Mouse (Mus musculus) liver, embryonic 15.5 days (tissue): ENCODE results near the gene Cxcl9. TPM values are rescaled to one million over a fixed set of nuclear protein-coding genes. Genes with fewer than 3 reads are reported as not detected.

ENCODE experiments used
- ATAC-seq: fragments of 200-750 bp; cut with Nextera tagmentation; 2 replicates; pipeline ENCODE4 v1.8.0; 2017; ENCODE audit warnings: moderate number of reproducible peaks, mild to moderate bottlenecking, moderate library complexity; ENCODE audit not compliant: insufficient read depth
- H3K27ac ChIP-seq: fragments of 300-500 bp; sonication (generic); replicated peaks from 2 replicates; pipeline ENCODE4 v1.5.1; 2015; ENCODE audit warnings: mild to moderate bottlenecking, inconsistent platforms
- H3K27me3 ChIP-seq: fragments of 300-500 bp; sonication (generic); 2 replicates; pipeline ENCODE4 v1.6.1; 2015; ENCODE audit warnings: mild to moderate bottlenecking, inconsistent platforms
- H3K36me3 ChIP-seq: fragments of 300-500 bp; sonication (generic); replicated peaks from 2 replicates; pipeline ENCODE4 v1.6.1; 2015; ENCODE audit warnings: moderate library complexity, mild to moderate bottlenecking, inconsistent platforms
- H3K4me1 ChIP-seq: fragments of 300-500 bp; sonication (generic); replicated peaks from 2 replicates; pipeline ENCODE4 v1.6.1; 2015; ENCODE audit warnings: inconsistent platforms
- H3K4me2 ChIP-seq: fragments of 300-500 bp; sonication (generic); 2 replicates; pipeline ENCODE4 v1.6.1; 2015; ENCODE audit warnings: moderate library complexity, mild to moderate bottlenecking, inconsistent platforms
- H3K4me3 ChIP-seq: fragments of 300-500 bp; sonication (generic); replicated peaks from 2 replicates; pipeline ENCODE4 v1.5.1; 2015; ENCODE audit warnings: mild to moderate bottlenecking, inconsistent platforms
- H3K9ac ChIP-seq: fragments of 300-500 bp; sonication (generic); 2 replicates; pipeline ENCODE4 v1.6.1; 2015; ENCODE audit warnings: moderate library complexity, mild to moderate bottlenecking, inconsistent platforms
- H3K9me3 ChIP-seq: fragments of 300-500 bp; sonication (generic); replicated peaks from 2 replicates; pipeline ENCODE4 v1.6.1; 2016; ENCODE audit warnings: inconsistent platforms
- WGBS: fragments of 180-500 bp; shearing (Covaris S2); methylation state at CpG from one replicate; pipeline ENCODE4 v1.1.7; 2015; ENCODE audit warnings: mixed read lengths; ENCODE audit not compliant: insufficient replicate concordance; 5-methylcytosine and 5-hydroxymethylcytosine counted together
- polyA plus RNA-seq: library from polyadenylated mRNA; unstranded; fragments of >200 nt; fragmentation: Nextera tagmentation; extraction: Ambion mirVana; gene quantifications from 2 replicates; pipeline ENCODE4 v1.2.1, GENCODE M21; 2015

The Cxcl9 gene
- polyA plus RNA-seq: not detected in 2 replicates

DNA sequence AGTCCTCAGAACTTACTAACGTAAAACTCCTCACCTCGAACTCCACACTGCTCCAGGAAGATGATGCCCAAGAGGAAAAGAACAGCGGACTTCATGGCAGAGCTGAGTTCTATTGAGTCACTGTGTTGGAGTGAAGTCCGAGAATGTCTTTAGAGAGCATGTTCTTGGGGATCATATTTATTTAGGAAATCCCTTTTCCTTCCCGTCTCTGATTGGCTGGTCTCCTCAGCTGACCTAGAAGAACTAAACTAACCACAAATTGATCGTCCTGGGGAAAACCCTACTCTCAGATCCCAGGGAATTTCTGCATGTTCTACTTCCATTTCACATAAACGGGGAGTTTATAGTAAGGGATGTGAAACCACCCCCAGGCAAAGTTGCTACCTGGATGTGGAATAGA lies at the start of gene Cxcl9:
TSS of gene Cxcl9 (minus strand) at position 151 of the 400 bp plus-strand sequence.
- H3K4me2 ChIP-seq: no peak within 1 kb of the TSS
- no peak within 1 kb of the TSS for H3K27ac ChIP-seq
- no peak within 1 kb of the TSS for H3K9ac ChIP-seq
- H3K4me3 ChIP-seq: no peak within 1 kb of the TSS
- no peaks in the 10 kb centered on the region for H3K9me3 ChIP-seq
- H3K4me1 ChIP-seq: peaks cover 6% of the 10 kb centered on the region; the same call in 1 of the 2 replicates
- H3K27me3 ChIP-seq: peaks cover 6% of the 10 kb centered on the region; the same call in 1 of the 2 replicates
- no peaks in the 10 kb centered on the region for H3K36me3 ChIP-seq
- 50% methylated on average over 7 of the region's 7 CpGs for WGBS
- no peak for ATAC-seq

DNA sequence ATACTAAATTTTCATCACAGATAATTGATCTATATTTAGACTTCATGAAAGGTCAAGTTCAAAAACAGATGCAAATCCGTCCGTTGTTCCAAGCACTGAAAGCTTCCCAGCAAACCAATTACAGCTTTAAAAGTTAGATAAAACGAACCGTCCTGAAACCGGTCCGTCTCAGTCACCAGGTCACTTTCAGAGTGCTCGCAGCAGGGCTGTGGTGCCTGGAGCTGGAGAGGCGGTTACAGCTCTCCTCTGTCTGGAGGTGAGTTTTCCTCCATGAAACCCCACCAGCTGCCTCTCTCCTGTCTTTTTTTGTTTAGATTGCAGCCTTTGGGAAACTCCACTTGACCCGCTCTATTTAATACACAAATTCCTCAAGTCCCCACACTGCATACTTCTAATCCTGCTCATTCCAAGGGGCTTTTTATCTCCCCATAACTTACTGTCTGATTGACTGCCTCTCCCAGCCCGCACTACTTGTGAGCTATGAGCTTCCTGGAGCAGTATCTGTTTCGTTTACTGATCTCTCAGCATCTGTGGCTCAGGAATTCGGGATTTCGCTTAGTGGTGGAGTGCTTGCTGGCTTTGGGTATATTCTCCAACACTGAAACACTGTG lies 49.0 kb upstream of the Cxcl9 start:
- H3K9ac ChIP-seq: no peak overlapping the region
- H3K4me1 ChIP-seq: peaks cover 30% of the 10 kb centered on the region
- H3K9me3 ChIP-seq: no peaks in the 10 kb centered on the region
- H3K4me3 ChIP-seq: no peak overlapping the region
- 51% methylated on average over 13 of the region's 13 CpGs for WGBS
- H3K4me2 ChIP-seq: no peak overlapping the region
- no peaks in the 10 kb centered on the region for H3K36me3 ChIP-seq
- H3K27ac ChIP-seq: no peak overlapping the region
- ATAC-seq: no peak
- no peaks in the 10 kb centered on the region for H3K27me3 ChIP-seq

DNA sequence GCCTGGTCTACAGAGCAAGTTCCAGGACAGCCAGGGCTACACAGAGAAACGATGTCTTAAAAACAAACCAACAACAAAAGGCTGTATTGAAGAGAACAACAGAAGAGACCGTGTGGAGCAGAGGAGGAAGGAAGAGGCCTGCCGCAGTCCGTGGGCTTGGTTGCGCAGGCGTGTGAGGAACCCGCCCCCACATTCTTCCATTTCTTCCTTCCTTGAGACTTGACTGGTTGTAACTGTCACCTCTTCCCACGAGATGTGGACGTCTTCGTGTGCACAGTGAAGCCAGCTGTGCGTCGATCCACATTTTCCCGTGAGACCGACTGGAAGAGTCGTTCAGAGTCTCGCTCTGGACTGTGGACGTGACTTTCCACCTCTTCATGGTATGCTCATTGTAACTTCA lies 47.5 kb upstream of the Cxcl9 start:
- WGBS: 22% methylated on average over 17 of the region's 17 CpGs
- no peaks in the 10 kb centered on the region for H3K36me3 ChIP-seq
- ATAC-seq: peak; percentile 37
- peak overlapping the region; percentile 68 for H3K27ac ChIP-seq
- peak overlapping the region; percentile 3; the same call in 1 of the 2 replicates for H3K4me3 ChIP-seq
- peaks cover 31% of the 10 kb centered on the region for H3K4me1 ChIP-seq
- peak overlapping the region; percentile 23 for H3K4me2 ChIP-seq
- no peak overlapping the region for H3K9ac ChIP-seq
- no peaks in the 10 kb centered on the region for H3K27me3 ChIP-seq
- H3K9me3 ChIP-seq: no peaks in the 10 kb centered on the region

DNA sequence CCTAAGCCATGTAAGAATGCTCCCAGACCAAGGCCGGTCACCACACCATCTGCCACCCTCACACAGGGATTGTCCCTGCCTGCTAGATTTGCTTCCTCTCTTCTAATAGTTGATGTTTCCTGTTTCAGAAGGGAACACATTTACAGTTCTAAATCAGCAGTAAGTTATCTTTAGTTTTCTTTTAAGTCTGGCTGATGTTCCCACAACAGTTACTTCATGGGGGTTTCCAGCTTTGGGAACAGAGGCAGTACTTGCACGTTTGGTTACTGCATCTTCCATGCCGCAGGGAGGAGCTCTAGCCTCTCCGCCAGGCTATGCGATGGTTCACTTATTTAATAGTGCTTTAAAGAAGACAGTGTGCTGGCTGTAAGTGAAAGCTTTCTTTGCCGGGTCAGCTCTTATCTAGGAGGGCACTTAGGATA lies 46.9 kb upstream of the Cxcl9 start:
- H3K4me1 ChIP-seq: peaks cover 33% of the 10 kb centered on the region
- H3K9me3 ChIP-seq: no peaks in the 10 kb centered on the region
- H3K4me3 ChIP-seq: no peak overlapping the region
- peak overlapping the region; percentile 68 for H3K27ac ChIP-seq
- peak; percentile 39 for ATAC-seq
- H3K27me3 ChIP-seq: no peaks in the 10 kb centered on the region
- H3K4me2 ChIP-seq: peak overlapping the region; percentile 23; the same call in 1 of the 2 replicates
- H3K9ac ChIP-seq: no peak overlapping the region
- H3K36me3 ChIP-seq: no peaks in the 10 kb centered on the region
- WGBS: 24% methylated on average over 6 of the region's 6 CpGs

DNA sequence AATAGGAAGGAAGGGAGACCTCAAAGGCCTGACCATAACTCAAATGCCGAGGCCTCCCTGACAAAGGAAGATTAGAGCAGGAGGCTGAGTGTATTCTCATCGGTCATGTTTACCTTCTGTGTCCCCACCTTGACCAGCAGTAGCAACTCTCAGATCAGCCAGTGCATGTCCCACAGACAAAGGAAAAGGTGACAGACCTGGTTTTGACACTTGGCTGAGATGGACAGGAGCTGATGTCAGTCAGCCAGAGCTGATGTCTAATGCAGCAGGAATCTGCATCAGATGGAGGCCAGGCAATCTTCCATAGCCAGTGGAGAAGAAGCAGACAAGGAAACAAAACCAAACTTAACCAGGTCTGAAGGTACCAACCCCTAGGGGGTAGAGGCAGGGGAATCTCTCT lies 44.7 kb upstream of the Cxcl9 start:
- Histone ChIP-seq H3K4me3 (no peak overlapping the region), H3K36me3 (no peaks in the 10 kb centered on the region), H3K27me3 (no peaks in the 10 kb centered on the region), H3K4me1 (peaks cover 50% of the 10 kb centered on the region), H3K4me2 (no peak overlapping the region), H3K27ac (no peak overlapping the region), H3K9me3 (no peaks in the 10 kb centered on the region), H3K9ac (no peak overlapping the region)
- ATAC-seq: no peak
- 15% methylated on average over 2 of the region's 2 CpGs for WGBS

DNA sequence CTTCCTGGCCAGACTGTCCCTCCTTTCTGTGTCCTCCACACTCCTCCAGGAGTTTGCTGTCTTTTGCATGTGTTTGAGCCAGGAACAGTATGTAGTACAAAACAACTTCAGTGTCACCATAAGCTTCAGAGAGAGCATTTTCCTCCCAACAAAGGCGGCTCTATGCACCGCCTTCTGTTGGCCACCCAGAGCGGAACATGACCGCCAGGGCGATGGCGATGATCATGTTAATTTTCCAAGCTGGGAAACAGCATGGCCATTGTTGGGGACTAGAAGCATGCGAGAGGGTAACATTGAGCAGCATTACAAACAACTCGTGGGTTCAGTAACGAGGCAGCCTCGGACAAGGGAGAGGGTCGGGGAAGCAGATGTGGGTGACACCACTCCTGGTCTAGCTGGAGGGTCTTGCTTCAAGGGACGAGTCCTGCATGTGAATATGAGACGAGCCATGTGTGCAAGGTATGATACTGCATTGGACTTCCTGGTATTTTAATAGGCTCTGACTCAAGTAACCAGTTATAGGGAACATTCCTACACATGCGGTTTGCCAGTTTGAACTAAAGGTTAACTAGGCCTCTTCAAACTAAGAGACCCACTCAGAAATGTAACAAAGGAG lies 43.6 kb upstream of the Cxcl9 start:
- Histone ChIP-seq H3K9me3 (no peaks in the 10 kb centered on the region), H3K4me1 (peaks cover 48% of the 10 kb centered on the region), H3K4me2 (no peak overlapping the region), H3K36me3 (no peaks in the 10 kb centered on the region), H3K27ac (no peak overlapping the region), H3K27me3 (no peaks in the 10 kb centered on the region), H3K9ac (no peak overlapping the region), H3K4me3 (no peak overlapping the region)
- WGBS: 70% methylated on average over 14 of the region's 14 CpGs
- ATAC-seq: no peak

DNA sequence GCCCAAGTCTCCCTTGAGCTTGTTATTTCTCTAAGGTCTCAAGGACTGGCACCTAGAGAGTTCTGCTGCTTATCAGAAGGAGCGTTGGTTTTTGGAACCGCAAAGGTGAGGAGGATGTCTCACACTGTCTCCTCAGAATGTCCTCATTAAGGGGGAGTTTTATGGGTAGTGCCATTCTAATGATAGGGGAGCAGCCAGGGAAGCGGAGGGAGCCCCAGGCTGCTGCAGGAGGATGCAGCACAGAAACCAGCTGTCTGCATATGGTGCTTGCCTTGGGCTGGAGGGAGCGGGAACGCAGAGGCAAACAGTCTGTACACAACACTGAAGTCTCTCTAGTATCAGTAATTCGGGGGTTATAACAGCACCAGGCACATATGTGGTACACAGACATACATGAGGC lies 43.0 kb upstream of the Cxcl9 start:
- no peak overlapping the region for H3K4me2 ChIP-seq
- H3K27ac ChIP-seq: no peak overlapping the region
- WGBS: 63% methylated on average over 6 of the region's 6 CpGs
- no peak overlapping the region for H3K9ac ChIP-seq
- H3K27me3 ChIP-seq: no peaks in the 10 kb centered on the region
- no peaks in the 10 kb centered on the region for H3K36me3 ChIP-seq
- ATAC-seq: no peak
- peaks cover 51% of the 10 kb centered on the region for H3K4me1 ChIP-seq
- no peak overlapping the region for H3K4me3 ChIP-seq
- H3K9me3 ChIP-seq: no peaks in the 10 kb centered on the region

DNA sequence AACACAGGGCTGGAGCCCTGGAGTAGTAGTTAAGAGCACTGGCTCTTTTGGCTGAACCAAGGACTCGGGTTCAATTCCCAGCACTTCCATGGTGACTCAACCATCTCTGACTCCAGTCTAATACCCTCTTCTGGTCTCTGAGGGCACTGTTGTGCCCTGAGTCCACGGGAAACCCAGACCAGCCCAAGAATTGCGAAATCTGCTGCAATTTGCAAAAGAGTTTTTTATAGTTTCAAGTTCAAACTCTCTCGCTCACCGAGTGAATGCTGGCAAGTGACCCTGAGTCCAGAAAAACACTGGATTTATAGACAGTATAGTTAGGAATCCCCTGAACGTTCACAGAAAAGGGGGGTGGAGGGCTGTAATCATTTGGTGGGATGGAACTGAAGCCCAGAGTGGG lies 42.5 kb upstream of the Cxcl9 start:
- Histone ChIP-seq H3K36me3 (no peaks in the 10 kb centered on the region), H3K9me3 (no peaks in the 10 kb centered on the region), H3K4me1 (peaks cover 46% of the 10 kb centered on the region), H3K4me3 (no peak overlapping the region), H3K27ac (no peak overlapping the region), H3K9ac (no peak overlapping the region), H3K4me2 (no peak overlapping the region), H3K27me3 (no peaks in the 10 kb centered on the region)
- WGBS: 43% methylated on average over 6 of the region's 6 CpGs
- no peak for ATAC-seq

DNA sequence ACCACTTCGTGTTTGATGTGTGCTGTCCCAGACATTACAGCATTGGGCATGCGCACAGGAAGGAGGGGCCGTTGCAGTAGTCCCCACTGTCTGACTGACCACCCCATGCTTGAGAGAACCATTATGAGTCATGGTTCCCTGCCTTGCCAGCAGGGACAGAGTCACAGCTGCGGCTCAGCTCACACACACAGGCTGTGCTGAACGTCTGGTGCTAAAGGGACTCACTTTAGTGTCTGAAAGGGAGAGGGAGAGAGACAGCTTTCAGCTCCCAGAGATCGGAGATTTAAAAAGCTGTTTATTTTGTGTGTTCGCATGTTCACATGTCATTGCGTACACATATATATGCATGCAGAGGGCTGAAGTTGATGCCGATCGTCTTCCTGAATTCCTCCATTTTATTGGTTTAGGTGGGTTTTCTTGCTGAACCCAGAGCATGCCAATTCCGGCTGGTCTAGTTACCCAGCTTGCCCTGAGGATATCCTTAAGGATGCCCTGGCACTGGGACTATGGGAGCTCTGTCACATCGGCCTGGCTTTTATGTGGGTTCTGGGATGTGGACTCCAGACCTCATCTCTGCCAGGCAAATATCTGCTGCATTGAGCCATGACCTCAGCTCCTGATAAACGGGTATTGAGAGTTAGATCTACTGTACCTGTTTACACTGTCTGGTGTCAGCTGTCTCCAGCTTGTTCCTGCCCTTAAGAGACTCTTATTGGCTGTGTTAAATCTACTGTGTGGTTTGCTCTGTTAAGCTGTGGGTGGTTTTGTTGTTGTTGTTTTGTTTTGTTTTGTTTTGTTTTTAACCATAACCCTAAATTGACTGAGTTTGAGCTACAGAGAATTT lies 41.5 kb upstream of the Cxcl9 start:
- 57% methylated on average over 13 of the region's 13 CpGs for whole genome bisulfite sequencing
- Histone ChIP-seq H3K27me3 (no peaks in the 10 kb centered on the region), H3K4me1 (peaks cover 41% of the 10 kb centered on the region), H3K4me2 (no peak overlapping the region), H3K4me3 (no peak overlapping the region), H3K27ac (0 out of 2 replicates have a peak overlapping the region, but pooled peaks have one; percentile 24), H3K9me3 (no peaks in the 10 kb centered on the region), H3K36me3 (no peaks in the 10 kb centered on the region), H3K9ac (no peak overlapping the region)
- ATAC-seq: 0 out of 2 replicates have a peak, but pooled peaks have one; percentile 36

DNA sequence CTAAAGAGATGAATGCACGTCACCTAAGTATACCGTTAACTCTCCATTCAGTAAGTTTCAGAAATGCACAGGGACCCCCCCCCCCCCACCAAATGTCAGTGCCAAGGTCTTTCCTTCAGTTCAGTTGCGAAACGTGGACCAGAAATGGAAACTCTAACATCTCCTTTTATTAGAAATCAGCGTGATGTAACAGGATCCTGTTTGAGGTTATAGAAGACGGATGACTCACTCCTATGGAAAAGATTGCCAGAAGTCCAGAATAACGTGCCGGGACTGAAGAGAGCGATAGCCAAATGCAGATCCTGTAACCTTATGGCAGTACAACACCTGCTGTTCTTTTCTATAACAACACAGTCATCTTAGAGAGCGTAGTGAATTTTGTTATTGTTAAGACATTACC lies 40.5 kb upstream of the Cxcl9 start:
- H3K27me3 ChIP-seq: 0 out of 2 replicates have a peak, but pooled peaks cover under 1% of the 10 kb centered on the region
- no peak for ATAC-seq
- peaks cover 41% of the 10 kb centered on the region for H3K4me1 ChIP-seq
- WGBS: 49% methylated on average over 10 of the region's 10 CpGs
- H3K9me3 ChIP-seq: no peaks in the 10 kb centered on the region
- no peak overlapping the region for H3K9ac ChIP-seq
- H3K36me3 ChIP-seq: no peaks in the 10 kb centered on the region
- no peak overlapping the region for H3K27ac ChIP-seq
- H3K4me3 ChIP-seq: no peak overlapping the region
- H3K4me2 ChIP-seq: no peak overlapping the region

DNA sequence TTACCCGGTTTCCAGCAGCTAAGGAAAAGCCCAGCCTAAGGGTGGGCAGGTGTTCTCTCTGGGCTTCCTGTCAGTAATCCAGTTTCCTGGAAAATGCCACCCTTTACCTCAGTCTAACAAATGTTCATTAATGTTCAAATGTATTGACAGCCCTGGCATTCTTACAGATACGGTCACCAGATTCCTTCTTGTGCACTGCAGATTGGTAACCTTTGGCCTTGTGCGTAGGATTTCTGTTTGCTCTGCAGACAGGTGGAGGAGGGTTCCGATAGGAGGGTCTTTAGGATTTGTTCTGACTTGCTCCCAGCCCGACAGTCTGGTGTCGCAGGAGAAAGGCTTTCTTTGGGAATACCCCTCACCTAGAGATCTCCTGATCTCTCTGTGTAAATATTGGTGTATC lies 38.7 kb upstream of the Cxcl9 start:
- 0 out of 2 replicates have a peak overlapping the region, but pooled peaks have one; percentile 38 for H3K27ac ChIP-seq

More for the DNA sequence above, 38.7 kb upstream of the Cxcl9 start:
- Histone ChIP-seq H3K9me3 (no peaks in the 10 kb centered on the region), H3K4me3 (no peak overlapping the region), H3K4me1 (peaks cover 31% of the 10 kb centered on the region), H3K4me2 (no peak overlapping the region; the same call in 1 of the 2 replicates), H3K36me3 (no peaks in the 10 kb centered on the region), H3K9ac (no peak overlapping the region), H3K27me3 (0 out of 2 replicates have a peak, but pooled peaks cover 4% of the 10 kb centered on the region)
- WGBS: 63% methylated on average over 6 of the region's 6 CpGs
- peak; percentile 11; the same call in 1 of the 2 replicates for ATAC-seq
